ENCODE assay signal across 8 mouse cellular contexts in genomic region chr7:75141919-75142700, GRCm38 (mm10).
DNase-seq lines count a peak whose midpoint lies in the region; ATAC-seq lines count a peak whose summit lies in the region.

No protein-coding gene starts in this region.

- peak overlapping the region; percentile 24 for H3K4me2 ChIP-seq in hindbrain, embryonic 11.5 days (replicated peaks; ENCODE audit: low read depth, low read length)
- peak overlapping the region; percentile 24 for H3K4me2 ChIP-seq in liver, embryonic 16.5 days (ENCODE audit: low read depth, low read length)
- peak overlapping the region; percentile 56 for H3K4me2 ChIP-seq in stomach, embryonic 15.5 days

- DNase-seq in heart, adult 11 months = peak; percentile 80
- DNase-seq in heart, adult 9 months (ENCODE audit: low spot score in 2 of 2) = no peak
- peak; percentile 48 for DNase-seq in testis, postnatal 10 days (ENCODE audit: low spot score)
- DNase-seq in testis, postnatal 14 days (ENCODE audit: low spot score) = no peak
- peak; percentile 50 for DNase-seq in hindbrain, embryonic 11.5 days (ENCODE audit: low spot score)
- DNase-seq in adrenal gland, postnatal 10 days = no peak

- WGBS in hindbrain, embryonic 11.5 days = 9% methylated on average over 17 of the region's 17 CpGs
- 5% methylated on average over 17 of the region's 17 CpGs for WGBS in liver, embryonic 16.5 days (ENCODE audit: insufficient replicate concordance)
- WGBS in stomach, embryonic 15.5 days = 8% methylated on average over 17 of the region's 17 CpGs

- ATAC-seq in hindbrain, embryonic 11.5 days (ENCODE audit: low FRiP score) = no peak
- ATAC-seq in liver, embryonic 16.5 days (ENCODE audit: low read depth) = no peak
- no peak for ATAC-seq in stomach, embryonic 15.5 days (ENCODE audit: insufficient read depth, low FRiP score, low read depth)

- H3K27ac ChIP-seq in hindbrain, embryonic 11.5 days (ENCODE audit: low read depth, low read length) = no peak overlapping the region
- H3K27ac ChIP-seq in liver, embryonic 16.5 days (ENCODE audit: low read length) = no peak overlapping the region
- H3K27ac ChIP-seq in stomach, embryonic 15.5 days = no peak overlapping the region

- no peaks in the 10 kb centered on the region for H3K36me3 ChIP-seq in hindbrain, embryonic 11.5 days (ENCODE audit: control insufficient read depth, insufficient read depth, low read length)
- no peaks in the 10 kb centered on the region for H3K36me3 ChIP-seq in liver, embryonic 16.5 days (ENCODE audit: control insufficient read depth, insufficient read depth)
- H3K36me3 ChIP-seq in stomach, embryonic 15.5 days = no peaks in the 10 kb centered on the region

- no peaks in the 10 kb centered on the region for H3K4me1 ChIP-seq in hindbrain, embryonic 11.5 days (replicated peaks; ENCODE audit: control insufficient read depth, insufficient read depth, low read length)
- no peaks in the 10 kb centered on the region for H3K4me1 ChIP-seq in liver, embryonic 16.5 days (ENCODE audit: control insufficient read depth, low read depth, low read length)
- H3K4me1 ChIP-seq in stomach, embryonic 15.5 days = peaks cover 9% of the 10 kb centered on the region; the same call in 1 of the 2 replicates

- H3K4me3 ChIP-seq in hindbrain, embryonic 11.5 days (ENCODE audit: low read depth, low read length) = no peak overlapping the region
- no peak overlapping the region for H3K4me3 ChIP-seq in liver, embryonic 16.5 days (ENCODE audit: low read depth, low read length)
- H3K4me3 ChIP-seq in stomach, embryonic 15.5 days (replicated peaks) = peak overlapping the region; percentile 25

- H3K9me3 ChIP-seq in hindbrain, embryonic 11.5 days (ENCODE audit: control insufficient read depth, low read length) = no peaks in the 10 kb centered on the region
- H3K9me3 ChIP-seq in liver, embryonic 16.5 days (replicated peaks; ENCODE audit: control insufficient read depth, low read length) = no peaks in the 10 kb centered on the region
- no peaks in the 10 kb centered on the region for H3K9me3 ChIP-seq in stomach, embryonic 15.5 days

- H3K9ac ChIP-seq in hindbrain, embryonic 11.5 days (ENCODE audit: low read depth, low read length) = no peak overlapping the region
- H3K9ac ChIP-seq in liver, embryonic 16.5 days (ENCODE audit: low read depth, low read length) = no peak overlapping the region
- no peak overlapping the region for H3K9ac ChIP-seq in stomach, embryonic 15.5 days

- H3K27me3 ChIP-seq in hindbrain, embryonic 11.5 days (ENCODE audit: control insufficient read depth, insufficient read depth, low read length) = no peaks in the 10 kb centered on the region
- no peaks in the 10 kb centered on the region; the same call in 1 of the 2 replicates for H3K27me3 ChIP-seq in liver, embryonic 16.5 days (ENCODE audit: control insufficient read depth, insufficient read depth, low read depth, low read length)
- H3K27me3 ChIP-seq in stomach, embryonic 15.5 days (replicated peaks) = no peaks in the 10 kb centered on the region

Comparison
In these comparisons a context has a peak if more than half of its experiments do, and no peak if none do; other contexts are left out.
1. DNase-seq: peak in heart, adult 11 months (single experiment), testis, postnatal 10 days (single experiment) and hindbrain, embryonic 11.5 days (single experiment); none in heart, adult 9 months (0 of 2), testis, postnatal 14 days (single experiment) and adrenal gland, postnatal 10 days (single experiment).
2. Peak in every context shown above with its lines, with median percentiles within 50 percentile points of each other: H3K4me2 ChIP-seq.